Mouse (Mus musculus) adrenal gland, postnatal 14 days (tissue): ENCODE measurements around the gene Nav2. TPM values are rescaled to one million over a fixed set of nuclear protein-coding genes. Genes with fewer than 3 reads are reported as not detected.

ENCODE experiments used
- DNase-seq: peaks from one replicate; pipeline ENCODE4 v3.0.0; 2021; ENCODE audit warnings: mixed read lengths
- total RNA-seq: library from RNA; stranded (reverse); gene quantifications from 2 replicates; pipeline ENCODE4 v1.2.3, GENCODE M21; 2021

Gene Nav2
- total RNA-seq, 1 experiment from 2014 or later: 14.2 TPM

DNA sequence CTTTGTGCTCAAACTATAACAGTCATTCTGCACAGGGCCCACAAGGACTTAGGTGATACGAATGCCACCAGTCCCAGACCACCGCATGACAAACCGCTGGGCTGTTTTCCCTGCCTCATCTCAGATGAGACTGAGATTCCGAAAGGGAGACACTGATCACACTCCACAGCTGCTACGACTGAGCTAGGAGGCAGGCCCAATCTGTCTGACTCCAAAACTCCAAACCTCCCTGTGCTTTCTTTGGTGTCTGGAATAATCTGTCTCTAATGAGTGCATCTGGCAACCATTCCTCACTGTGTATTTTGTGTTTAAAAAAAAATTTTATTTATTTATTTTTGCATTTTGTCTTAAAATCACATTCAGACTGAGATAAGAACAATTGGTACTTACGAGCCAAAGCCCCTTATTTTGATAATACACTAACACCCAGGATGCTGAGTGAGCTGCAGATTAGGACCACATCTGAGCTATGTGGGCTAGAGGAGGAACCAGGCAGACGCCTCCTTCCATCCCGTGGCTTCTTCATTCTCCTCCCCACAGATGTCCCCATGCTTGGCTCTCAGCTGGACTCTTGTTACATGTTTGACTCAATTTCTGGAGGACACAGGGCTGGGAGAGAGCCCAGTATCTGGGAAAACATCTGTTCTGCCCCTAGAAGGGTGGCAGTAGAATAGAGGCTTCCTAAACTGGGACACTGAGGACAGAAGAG is 149.9 kb downstream of the Nav2 start:
- no peak for DNase-seq

DNA sequence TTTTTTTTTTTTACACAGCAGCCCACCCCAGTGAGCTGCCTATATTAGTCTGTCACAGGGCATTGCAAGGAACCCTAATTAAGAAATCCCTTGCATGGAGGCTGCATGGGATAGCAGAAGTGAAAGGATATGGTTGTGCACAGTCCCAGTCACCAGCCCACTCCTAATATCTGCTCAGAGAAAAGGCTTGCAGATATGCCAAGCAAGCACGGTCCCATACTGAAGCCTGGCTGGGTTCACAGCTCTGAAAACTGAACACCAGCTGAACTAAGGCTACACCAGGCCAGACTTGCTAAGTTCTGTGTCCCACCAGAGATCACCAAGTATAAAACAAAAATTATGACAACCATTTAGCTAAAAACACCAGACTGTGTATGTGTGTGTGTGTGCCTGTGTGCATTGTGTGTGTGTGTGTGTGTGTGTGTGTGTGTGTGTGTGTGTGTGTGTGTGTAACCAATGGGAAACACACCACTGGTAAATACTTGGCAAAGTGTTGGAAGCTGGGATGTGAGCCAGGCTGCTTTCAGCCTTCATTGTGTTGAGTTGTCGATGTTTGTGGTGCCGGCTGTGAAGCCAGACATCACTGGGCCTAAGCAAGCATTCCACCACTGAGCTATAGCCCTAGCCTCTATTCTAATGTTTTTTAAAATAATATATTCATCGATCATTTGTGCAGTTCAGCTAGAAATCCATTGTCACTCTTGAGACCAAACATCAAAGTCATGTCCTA is 156.4 kb downstream of the Nav2 start:
- no peak for DNase-seq

DNA sequence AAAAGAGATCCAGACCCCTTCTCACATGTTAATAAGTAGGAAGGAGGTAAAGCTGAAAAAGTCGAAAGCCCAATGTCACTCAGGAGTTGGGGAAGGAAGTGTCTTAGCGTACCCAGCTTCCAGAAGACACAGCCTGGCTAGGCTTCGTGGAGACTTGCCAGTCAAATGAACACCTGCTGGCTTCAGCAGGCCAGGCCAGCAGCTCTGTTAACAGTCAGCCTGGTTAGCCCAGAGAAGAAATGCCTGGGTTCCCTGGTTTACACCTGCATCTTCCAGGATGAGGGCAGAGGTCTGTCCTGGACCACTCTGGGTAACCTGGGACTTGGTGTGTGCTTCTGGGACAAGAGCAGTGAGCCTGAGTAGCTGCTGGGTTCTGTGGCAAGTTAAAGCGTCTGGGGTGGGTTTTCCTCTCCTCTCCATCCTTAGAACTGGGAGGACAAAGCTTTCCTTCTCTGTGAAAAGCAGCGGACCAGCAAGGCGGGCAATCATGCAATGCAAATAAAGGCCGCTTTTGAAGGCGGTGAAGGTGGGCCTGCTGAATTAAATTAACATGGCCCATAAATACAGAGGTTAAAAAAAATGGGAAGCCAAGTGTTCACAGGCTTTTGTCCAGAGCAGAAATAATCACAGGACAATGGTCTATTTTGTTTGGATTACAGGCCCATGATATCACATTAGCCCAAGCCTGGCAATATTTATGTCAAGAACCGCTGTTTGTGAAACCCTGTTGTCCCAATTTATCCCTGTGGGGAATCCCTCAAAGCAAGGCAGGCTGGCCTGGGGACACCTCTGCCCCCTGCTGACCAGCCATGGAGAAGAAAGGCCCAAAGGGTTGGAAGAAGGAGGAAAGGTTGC is 157.3 kb downstream of the Nav2 start:
- peak; percentile 50 for DNase-seq

DNA sequence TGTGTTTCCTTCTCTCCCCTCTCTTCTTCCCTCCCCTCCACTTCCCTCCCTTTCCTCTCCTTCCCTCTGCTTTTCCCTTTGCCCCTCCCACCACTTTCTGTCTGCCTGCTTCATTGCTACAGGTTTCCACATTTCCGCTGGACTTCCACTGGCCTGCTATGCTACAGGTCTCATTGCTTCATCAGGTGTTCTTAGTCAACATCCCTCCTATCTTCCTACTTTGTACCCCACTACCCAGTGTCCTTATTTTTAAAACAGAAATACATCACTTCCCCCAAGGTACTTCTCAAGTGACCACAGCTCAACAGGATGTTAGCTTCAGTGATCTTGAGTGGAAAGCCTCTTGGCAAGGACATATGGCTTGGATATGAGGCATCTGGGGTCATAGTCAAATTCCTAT is 158.3 kb downstream of the Nav2 start:
- no peak for DNase-seq

DNA sequence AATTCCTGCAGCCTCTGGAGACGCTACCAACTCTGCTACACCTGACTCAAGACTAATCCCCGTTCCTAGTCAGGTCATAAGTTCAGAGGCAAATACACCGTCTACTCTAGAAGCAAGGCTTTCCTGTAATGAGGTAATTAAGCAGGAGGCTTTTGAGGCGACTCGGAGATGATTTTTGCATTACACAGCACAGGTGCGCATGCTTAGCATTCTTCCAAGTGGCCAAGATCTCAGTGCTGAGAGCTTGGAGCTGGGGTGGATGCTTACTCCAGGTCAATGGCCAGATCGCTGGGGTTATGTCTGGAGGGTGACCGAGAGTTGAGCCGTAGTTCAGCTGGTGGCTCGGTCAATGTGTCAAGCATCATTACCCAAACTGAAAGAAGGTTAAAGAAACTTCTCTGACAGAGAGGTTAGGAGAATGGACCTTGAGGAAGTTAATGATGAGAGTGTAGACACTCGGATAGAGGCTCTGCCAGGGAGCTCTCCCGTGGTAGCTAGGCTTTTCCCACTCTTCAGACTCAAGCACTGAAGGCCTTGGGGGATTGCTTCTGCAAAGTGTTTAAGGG is 161.0 kb downstream of the Nav2 start:
- DNase-seq: no peak

DNA sequence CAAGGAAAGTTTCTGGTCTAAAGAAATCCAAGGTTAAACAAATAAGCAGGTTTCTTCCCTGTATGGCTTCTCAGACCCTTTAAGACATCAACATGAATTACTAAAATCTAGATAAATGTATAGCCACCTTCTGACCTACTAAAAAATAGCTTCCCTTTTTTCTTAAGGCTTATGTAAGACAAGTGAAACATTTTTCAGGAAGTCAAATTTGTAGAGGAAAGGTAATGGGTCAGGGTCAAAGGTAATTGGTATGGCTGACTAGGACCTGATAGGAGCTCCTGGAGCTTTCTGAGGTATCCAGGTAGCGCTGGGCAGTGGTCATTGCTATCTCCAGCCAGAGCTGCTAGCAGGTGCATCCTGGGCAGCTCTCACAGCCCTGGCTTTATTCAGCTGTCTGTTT is 162.1 kb downstream of the Nav2 start:
- DNase-seq: no peak

DNA sequence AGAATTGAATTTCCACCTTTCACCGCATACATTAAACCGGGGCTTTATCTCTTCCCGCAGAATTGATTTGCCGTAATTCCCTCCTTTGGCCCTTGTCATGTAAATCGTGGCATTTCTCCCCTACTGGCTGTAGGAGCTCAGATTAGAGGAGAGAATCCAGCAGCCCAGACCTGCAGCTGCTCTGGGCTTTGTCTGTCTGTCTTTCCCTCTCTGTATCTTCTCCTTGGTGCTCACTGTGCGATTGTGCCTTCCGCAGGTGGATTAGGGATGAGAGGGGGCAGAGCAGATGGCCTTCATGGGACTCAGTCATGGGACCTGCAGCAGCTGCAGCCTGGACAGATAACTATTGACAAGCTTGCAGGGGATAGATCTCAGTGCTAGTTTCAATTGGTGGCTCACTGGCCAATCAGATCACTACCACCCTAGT is 162.6 kb downstream of the Nav2 start:
- DNase-seq: no peak

DNA sequence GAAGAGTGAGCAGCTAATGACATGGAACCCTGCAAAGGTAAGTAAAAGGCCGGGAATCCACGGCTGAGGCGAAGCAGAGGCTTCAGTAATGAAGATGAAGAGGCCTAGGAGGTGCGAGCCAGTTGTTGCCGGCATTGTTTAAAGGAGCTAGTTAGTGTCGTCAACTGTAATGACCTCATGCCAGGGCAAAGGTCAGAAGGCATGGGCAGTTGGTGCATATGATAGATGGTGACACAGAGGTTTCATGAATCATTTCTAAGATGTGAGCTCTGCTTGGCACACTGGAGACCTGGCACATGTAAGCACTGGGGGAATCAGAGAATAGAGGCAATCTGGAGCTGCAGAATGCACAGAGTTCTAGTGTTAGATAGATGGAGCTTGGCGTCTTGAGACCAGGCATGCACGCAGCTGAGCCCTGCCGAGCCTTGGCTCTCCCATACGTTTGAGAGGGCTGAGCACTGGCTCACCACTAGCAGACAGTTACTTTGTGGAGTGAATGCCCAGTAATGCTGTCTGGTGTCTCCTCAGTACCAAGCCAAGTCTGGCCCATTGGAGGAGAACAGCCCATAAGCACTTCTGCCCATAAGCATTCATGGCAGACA is 166.9 kb downstream of the Nav2 start:
- peak; percentile 14 for DNase-seq

DNA sequence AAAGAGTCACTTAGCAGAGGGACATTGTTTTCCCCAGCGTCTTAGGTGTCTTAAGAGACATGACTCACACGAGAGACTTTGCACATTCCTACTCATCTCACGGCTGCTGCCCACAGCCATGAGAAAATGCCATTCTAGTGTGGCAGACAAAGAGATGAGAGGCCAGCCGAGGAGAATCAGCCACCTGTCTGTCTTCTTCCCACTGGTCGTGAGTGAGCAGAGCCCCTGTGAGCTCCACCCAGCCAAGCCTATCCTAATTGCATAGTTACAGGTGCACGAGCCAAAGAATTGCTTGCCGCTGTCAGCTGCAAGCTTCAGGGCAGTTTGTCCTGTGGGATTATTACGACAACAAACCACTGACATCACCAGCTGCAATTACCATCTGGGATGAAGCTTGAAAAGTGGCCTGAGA is 167.8 kb downstream of the Nav2 start:
- no peak for DNase-seq

DNA sequence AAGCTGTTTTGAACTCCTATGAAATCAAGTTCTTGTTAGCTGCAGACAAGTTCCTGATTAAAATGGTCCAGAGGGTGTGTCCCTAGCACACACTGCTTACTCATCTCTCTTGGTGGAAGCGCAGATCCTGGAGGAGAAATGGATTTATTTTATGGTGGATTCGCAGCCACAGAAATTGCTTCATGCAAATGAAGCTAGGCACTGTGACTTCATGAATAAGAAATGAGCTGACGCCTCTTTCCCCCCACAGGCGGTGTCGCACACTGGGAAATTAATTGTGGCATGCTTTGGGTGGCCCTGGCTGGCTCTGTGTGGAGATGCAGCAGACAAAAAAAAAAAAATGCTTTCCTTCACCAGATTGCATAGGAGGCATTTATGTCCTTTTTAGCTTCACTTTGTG is 170.4 kb downstream of the Nav2 start:
- no peak for DNase-seq

DNA sequence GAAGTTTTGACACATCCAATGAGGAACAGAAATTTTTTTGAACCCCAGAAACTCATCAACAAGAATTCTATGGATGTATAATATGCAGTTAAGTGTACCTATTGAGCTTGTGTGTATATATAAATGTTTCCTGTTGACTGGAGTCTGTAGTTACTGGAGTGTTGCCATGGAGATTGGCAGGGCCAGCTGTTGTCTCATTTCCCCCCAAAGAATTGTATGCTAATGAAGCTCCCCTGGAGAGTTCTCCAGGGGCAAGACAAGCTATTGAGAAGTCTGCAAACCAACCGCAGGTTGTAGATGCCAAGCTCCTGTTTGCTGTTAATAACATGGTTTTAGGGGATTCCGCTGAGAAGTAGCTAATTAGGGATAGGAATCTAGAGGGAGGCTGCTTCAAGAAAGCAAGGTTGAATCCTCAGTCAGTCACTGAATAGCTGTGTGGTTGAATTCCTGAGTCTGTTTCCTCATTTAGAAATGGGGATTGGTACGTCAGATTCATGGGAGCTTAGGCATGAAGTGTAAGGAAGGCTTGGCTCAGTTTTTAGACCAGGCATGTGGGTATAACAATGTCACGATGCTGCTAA is 174.2 kb downstream of the Nav2 start:
- no peak for DNase-seq

DNA sequence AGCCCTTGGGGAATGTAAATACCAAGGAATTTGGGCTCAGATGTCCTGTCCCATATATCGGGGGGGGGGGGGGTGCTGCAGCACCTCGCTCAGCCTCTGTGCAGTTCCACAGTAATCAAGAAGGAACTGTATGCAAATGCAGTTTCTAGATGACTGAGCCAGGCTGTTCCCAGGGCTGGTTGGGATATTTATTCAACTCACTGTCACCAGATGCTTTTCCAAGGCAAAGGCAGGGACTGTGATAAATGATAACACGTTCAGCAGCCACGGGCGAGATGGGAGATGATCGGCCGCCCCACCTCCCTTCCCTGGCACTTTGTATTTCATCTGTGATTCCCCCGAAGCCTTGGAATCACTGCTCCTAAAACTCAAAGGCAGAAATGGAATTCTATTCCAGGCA is 176.3 kb downstream of the Nav2 start:
- DNase-seq: no peak

DNA sequence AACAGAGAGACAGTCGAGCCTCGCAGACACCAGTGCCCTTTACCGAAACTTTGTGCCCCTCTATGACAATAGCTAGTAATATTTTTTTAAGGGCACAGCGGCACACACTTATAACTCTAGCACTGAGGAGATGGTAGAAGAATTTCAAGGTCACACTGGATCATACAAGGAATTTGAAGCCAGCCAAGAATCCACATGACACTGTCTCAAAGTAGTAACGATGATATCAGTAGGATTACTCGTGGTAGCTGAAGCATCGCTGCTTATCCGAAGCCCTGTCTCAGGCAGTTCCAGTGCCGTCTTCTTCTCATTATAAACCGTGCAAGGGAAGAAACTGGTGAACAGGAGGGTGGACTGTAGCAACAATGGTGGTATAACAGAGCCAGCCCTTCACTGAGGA is 177.2 kb downstream of the Nav2 start:
- DNase-seq: no peak

DNA sequence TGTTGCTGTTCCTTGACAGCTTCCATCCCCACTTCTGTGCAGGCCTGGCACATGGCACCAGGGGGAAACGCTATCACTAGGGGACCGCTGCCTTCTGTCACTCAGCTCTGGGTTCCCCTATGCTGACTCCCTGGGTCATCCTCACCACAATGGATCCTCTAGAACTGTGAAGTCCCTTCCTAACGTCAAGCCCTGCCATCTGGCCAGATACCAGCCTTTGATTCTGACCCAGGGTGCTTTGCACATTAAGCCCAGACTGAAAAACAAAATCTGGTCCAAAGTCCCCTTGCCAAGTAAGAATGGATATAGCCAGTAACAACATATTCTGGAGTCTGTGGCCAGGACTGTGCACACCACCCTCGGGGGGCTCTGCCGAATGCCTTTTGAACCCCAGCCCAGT is 178.6 kb downstream of the Nav2 start:
- DNase-seq: no peak

DNA sequence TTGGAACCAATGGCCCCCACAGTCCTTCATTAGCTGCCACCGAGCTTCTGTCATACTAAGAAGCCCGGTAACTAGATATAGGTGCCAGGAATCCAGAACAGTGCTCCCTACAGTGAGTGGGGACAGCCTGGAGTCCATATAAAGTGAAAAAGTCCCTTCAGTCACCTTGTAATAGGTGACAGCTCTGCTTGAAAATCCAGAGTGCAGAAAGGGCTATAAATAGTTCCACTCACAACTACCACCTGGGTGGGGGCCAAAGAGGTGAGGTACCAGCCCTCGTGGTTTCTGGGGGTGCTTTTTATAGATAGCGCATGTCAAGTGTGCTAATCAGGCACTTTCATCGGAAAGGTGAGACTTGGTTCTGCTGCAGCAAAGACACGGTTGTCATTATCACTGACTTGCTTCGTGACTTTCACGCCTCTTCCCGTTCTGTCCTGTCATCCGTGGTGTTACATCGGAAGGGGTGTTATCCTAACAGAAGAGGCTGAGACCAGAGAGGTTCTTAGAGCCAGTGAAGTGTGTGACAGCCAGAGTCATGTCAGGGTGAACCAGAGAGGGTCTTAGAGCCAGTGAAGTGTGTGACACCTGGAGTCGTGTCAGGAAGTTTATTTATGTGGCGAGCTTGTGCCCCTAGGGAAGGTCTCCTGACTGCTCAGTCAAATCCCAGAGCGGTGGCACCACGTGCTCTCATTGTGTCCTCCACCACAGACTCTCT is 179.8 kb downstream of the Nav2 start:
- DNase-seq: no peak

DNA sequence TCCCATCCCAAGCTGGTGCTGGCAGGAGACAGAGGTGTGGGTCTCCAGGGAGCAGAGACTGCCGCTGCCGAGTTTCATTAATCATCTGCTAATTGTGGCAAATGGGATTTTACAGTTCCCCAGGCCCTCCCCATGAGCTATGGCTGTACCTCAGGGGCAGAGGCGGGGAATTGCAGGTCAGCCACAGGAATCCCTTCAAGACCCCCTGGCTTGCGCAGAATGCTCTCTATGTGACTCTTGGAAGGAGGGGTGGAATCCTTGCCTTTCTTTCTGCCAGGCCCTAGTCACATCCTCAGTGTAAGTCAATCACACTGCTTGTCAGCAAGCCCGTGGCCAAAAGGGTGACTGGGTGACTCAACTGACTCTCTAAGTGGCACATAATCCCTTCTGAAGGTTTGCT is 182.9 kb downstream of the Nav2 start:
- no peak for DNase-seq

DNA sequence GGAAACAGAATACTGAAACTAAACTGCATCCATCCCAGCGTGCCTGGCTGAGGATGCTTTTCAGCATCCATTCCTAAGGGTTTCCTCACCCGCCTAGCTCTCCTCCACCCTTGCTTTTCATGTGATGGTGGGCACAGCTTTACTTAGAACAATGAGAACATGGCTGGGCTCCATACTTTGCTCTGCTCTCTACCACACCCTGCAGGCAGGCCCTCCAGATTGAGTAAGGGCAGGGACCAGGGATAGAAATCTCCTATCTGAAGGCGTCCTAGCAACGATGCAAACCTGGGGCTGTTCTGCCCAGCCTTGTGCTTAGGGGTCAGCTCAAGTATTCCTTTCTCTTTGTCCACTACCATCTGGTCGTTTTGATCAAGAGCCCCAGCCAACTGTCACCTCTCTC is 183.4 kb downstream of the Nav2 start:
- DNase-seq: no peak

DNA sequence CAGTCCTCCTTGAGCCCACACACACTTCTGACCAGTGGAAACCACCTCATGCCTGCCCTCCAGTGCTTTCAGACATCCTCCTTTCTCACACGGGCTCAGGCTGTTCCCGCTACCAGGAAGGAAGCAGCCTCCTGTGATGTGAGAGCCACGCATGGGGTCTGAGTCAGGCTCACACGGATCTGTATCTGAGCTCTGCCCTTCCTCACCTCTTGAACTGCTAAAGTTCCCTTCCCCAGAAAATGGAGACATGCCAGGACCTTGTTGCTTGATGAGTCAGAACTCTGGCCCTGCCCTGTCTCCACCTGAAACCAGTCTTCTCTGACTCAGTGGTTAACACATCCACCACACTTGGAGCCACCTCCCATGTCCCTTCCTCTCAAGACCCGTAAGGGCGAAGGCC is 185.1 kb downstream of the Nav2 start:
- peak; percentile 16 for DNase-seq

DNA sequence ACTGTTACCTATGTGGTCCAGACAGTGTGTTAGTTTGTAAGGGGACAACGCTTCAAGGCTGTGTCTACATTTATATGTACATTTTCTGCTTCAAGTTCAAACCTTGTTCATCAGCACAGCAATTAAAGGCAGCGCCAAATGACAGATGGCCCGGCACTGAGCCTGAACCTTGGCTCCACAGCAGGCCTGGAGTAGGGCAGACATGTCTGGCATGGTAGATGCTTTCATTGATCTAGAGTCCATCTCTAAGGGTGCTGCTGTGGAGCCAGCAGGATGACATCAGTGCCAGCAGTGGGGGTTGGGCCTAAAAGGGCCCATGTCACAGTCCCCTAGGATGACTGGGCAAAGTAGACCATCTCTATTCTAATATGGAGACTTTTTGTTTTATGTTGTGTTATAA is 186.0 kb downstream of the Nav2 start:
- no peak for DNase-seq

DNA sequence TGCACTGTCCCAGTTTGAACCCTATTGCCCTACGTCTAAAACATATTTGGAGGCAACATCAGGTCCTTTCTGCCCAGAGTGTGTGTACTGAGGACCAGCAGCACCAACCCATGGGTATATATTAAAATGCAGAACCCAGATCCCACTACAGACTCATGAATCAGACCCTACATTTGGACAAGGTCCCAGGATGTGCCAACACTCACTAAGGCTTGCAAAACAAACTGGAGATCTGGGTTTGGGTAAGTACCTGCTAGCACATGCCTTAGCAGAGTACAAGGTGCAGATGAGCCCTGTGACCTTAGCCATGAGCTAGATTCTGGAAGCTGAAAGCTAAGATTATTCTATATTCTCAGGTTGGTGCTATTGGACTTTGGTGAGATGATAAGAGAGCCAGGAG is 192.8 kb downstream of the Nav2 start:
- no peak for DNase-seq

DNA sequence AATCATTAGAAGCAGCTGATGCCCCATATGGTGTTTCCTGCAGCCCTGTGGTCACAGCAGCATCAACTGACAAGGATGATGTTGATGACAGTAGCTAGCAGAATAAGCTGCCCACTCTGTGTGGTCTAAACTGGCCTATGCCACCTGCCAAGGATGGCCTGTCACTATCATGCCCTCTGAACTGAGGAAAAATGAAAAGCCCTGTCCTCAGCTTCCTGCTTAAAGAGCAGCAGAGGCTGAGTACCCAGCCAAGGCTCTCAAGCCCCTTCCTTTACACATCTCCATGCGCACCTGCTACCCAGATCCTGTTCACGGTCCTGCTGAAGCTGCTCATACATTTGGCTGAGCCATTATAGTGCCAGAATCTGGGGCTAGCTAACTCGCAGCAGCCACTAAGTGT is 193.7 kb downstream of the Nav2 start:
- no peak for DNase-seq
